Mouse (Mus musculus): ENCODE results near the gene Fat3. TPM values are rescaled to one million over a fixed set of nuclear protein-coding genes. Genes with fewer than 3 reads are reported as not detected.

Fat3 gene
- total RNA-seq, 2 experiments from 2014 or later: 0.57 to 0.70 TPM

GRCm38 (mm10) chr9:16440638-16441037 lies 60.4 kb downstream of the Fat3 start:
- intact Hi-C loops (cut with DNase I): no loop called here
- DNase-seq (ENCODE audit: low spot score): no peak

DNA sequence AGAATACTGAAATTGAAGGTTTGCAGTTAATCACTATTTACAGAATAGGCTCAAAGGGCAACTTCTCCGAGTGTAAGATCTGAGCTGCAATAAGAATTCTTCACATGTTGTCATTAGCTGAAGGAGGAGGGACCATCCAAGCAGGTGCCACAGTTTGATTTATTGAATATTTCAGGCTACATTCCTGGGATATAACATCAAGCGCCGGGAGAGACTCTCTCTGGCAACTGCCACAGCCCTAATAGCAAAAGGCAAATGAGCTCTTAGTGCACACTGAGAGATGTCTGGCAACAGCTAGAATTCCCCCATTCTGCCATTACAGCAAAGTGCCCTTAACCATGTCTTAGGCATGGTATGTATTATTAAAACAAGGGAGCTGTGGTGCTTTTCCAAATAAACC lies 61.1 kb downstream of the Fat3 start:
- intact Hi-C loops (cut with DNase I): no loop called here
- no peak for DNase-seq (ENCODE audit: low spot score)

GRCm38 (mm10) chr9:16437805-16438204 lies 63.3 kb downstream of the Fat3 start:
- intact Hi-C loops (cut with DNase I): no loop called here
- no peak for DNase-seq (ENCODE audit: low spot score)

GRCm38 (mm10) chr9:16428589-16428988 lies 72.5 kb downstream of the Fat3 start:
- intact Hi-C loops (cut with DNase I): no loop called here
- no peak for DNase-seq (ENCODE audit: low spot score)

DNA sequence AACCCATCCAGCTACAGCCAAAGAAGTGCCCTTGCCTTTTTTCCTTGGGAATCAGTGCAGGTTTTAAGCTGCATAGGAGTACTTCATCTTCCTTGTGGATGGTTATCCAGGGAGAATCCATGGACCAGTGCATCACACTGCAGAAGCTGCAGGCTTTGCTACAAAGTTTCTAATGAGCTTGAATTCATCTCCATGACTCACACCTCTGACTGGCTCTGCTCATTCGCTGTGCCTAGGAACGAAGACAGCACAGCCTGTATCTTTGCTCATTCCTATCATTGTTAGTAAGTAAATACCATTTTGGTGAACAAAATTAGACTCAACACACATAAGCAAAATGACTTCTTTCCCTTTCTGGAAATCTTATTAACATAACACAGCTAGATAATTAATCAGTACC lies 78.4 kb downstream of the Fat3 start:
- no peak for DNase-seq (ENCODE audit: low spot score)
- intact Hi-C loops (cut with DNase I): no loop called here

- intact Hi-C loops (cut with DNase I): no loop called here
- no peak for DNase-seq (ENCODE audit: low spot score)
These were observed 98.3 kb downstream of the Fat3 start for GRCm38 (mm10) chr9:16402815-16403214.

DNA sequence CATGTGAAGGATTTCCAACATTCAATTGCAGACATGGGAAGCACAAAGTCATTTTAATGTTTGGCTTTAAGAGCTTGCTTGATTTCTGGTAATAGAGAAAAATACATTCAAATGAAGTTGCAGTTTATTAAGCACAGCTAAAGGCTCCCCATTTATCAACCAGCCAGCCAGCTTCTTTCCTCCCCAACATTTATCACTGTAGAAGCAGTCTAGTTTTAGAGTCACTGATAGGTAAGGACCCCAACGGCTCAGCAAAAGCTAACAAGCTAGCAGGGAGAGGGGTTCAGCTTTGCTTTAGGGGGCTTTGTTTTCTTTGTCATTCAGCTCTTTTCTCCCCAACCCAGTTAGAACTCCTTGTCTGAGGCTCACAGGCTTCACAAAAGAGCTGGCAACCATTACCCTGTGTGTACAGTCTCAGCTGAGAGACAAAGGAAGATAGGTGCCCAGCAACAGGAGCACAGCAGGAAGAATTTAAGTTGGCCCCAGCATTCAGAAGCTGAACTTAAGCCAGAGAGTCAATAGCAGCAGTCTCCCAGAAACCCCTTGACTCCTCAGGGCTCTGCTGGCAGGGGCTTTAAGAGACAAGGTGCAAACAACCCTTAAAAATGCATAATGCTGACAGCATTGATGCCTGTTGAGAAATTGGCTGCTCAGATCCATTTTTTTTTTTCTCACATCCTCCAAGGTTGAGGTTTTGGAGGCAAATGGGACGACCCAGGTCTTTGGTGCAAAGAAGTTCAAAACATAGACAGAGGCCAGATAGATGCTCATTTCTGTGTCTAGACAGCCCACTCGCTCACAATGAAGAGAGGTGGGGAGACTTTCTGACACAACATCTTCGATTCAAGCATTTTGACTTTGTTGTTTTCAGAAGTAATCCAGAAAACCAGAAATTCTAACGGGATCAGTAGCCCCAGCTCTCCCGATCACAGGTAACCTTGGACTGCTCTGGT lies 102.1 kb downstream of the Fat3 start:
- no peak for DNase-seq (ENCODE audit: low spot score)
- intact Hi-C loops (cut with DNase I): no loop called here

- intact Hi-C loops (cut with DNase I): no loop called here
- DNase-seq (ENCODE audit: low spot score): no peak
These were observed 111.9 kb downstream of the Fat3 start for GRCm38 (mm10) chr9:16389141-16389540.

DNA sequence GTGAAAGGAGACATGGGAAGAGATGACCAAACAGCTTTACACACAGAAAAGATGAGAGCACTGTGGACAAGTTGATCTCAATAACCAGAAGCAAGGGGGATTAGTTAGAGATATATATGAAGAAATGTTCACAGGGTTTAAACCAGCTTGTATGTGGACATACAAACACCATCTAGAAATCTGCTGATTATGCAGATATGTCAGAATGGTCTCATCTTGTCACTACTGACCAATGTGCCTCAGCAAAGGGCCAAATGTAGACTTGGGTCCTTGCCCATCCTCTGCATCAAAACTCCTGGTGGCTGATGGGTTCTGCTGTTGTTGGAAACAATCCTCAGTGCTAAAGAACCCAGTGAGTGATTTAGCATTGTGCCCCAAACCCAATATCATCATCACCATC lies 113.6 kb downstream of the Fat3 start:
- intact Hi-C loops (cut with DNase I): no loop called here

DNA sequence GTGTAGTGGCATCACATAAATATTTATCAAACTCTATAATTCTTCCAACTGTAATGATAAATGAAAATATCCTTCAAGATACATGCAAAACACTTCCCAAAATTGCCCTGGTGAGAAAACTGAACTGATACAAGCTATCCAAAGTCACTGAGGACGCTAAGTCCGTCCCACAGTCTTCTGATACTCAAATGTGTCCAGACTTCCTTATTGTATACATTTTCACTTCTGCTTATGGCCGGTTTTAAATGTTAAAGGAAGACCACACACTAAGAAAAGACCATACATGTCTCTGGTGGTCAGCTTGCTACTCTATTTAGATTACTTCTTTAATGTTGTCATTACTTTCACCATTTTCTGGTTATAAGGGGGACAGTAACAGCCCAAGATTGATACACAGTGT lies 137.4 kb downstream of the Fat3 start:
- intact Hi-C loops (cut with DNase I): no loop called here

More for the DNA sequence above, 113.6 kb downstream of the Fat3 start:
- DNase-seq (ENCODE audit: low spot score): no peak

GRCm38 (mm10) chr9:16361811-16362210 lies 139.3 kb downstream of the Fat3 start:
- no peak for DNase-seq (ENCODE audit: low spot score)
- intact Hi-C loops (cut with DNase I): no loop called here

More for the DNA sequence above, 137.4 kb downstream of the Fat3 start:
- DNase-seq (ENCODE audit: low spot score): no peak

DNA sequence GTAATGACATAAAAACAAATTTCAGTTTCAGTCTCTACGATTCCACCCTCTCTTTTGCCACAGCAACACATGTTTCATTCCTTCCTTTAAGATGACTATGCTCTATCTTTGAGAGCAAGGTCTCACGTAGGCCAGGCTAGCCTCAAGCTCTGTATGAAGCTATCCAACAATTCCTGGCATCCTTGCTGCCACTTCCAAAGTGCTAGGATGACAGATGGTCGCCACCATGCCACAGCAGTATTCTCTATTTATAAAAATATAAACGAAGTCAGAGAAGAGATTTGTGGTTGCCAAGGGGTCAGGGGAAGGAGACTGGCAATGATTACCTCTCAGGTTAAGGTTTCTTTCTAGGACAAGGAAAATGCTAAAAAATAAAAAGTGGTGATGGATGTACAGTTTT lies 144.4 kb downstream of the Fat3 start:
- intact Hi-C loops (cut with DNase I): no loop called here
- DNase-seq (ENCODE audit: low spot score): no peak

GRCm38 (mm10) chr9:16354906-16355305 lies 146.2 kb downstream of the Fat3 start:
- no peak for DNase-seq (ENCODE audit: low spot score)
- intact Hi-C loops (cut with DNase I): no loop called here

- intact Hi-C loops (cut with DNase I): no loop called here
- no peak for DNase-seq (ENCODE audit: low spot score)
These were observed 147.9 kb downstream of the Fat3 start for GRCm38 (mm10) chr9:16353049-16353724.

DNA sequence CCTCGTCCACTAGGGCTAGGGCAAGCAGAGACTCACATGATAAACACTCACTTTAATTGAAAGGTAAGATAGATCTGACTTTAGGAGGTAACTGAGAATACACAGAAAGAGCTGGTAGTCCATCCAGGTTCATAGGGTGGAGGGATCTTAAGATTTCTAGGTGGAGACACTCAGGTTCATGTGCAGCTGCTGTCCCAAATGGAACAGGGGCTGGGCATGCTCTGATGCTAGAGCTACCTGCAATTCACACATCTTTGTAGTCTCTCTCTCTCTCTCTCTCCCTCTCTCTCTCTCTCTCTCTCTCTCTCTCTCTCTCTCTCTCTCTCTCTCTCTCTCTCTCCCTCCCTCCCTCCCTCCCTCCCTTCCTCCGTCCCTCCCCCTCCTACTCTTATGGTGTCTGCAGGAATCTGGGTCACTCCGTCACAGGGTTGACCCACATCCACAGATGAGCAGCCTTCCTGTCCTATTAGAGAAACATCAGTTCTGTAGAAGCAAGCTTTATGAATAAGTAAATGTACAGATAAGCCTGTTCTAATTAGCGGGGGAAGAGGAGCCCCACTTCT lies 148.5 kb downstream of the Fat3 start:
- no peak for DNase-seq (ENCODE audit: low spot score)
- intact Hi-C loops (cut with DNase I): no loop called here

- intact Hi-C loops (cut with DNase I): no loop called here
- no peak for DNase-seq (ENCODE audit: low spot score)
These were observed 155.9 kb downstream of the Fat3 start for GRCm38 (mm10) chr9:16344902-16345855.

DNA sequence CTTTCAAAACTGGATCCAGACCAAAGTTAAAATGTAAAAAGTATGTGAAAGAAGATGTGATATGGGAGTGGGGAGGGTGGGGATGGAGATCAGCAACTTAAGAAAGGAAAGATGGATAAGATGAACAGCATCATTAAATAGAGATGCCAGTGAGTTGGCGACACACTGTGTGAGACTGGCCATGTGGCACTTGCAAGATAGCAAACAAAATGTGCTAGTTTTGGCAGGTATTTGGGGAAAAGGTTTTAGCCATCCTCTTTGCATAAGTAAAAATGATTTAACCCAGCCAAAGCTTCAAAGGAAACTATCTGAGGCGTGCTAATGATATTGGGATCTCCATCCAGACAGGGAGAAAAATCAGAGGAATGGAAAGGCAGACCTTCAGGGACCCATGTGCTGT lies 157.9 kb downstream of the Fat3 start:
- intact Hi-C loops (cut with DNase I): no loop called here
- no peak for DNase-seq (ENCODE audit: low spot score)

DNA sequence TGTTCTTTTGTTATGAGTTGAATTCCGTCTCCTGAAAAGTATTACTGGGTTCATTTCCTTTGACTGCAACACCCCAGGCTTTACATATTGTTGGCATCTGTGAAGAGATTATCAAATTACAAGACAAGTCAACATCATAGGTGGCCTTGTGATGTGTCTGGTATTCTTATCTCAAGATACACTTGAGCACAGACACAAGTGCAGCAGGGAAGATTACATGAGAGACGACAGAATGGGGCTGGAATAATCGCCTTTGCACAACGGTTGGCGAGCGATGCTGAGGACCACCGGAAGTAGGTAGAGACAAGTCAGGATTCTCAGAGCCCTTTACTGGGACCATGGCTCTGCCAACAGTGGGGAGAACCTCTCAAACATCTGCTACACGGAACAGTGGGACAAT lies 158.5 kb downstream of the Fat3 start:
- intact Hi-C loops (cut with DNase I): no loop called here
- DNase-seq (ENCODE audit: low spot score): no peak

DNA sequence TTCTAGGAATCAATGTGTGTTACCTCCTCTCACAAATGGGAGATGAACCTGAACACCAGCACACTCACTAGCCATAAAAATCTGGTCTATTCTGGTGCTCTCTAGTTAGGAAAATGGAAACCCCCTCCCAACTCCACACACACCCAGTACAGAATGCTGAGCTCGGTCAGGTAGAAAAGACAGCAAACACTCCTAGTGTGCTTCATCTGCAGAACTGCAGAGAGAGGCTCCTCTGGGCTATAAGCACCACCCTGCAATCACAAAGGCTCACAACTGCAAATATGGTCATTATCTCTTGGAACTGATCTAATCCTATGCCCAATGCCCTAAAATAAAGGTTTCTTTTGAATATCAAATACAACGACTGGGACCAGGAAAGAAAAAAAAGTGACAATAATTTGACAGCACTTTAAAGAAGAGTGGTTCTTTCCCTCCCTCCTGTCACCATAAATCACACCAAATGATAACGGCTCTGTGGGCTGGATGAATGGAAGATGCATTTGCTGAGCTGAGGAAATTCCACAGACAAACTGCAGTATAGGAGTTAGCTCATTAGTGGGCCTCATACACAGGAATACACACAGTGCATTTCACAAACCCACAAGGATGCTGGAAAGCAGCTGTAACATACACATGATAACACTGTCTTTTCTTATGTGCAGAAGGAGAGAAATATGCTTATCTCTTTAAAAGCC lies 170.6 kb downstream of the Fat3 start:
- intact Hi-C loops (cut with DNase I): no loop called here
- DNase-seq (ENCODE audit: low spot score): no peak
